Mouse (Mus musculus) midbrain, embryonic 16.5 days (tissue): ENCODE data around the gene Piezo1. TPM values are rescaled to one million over a fixed set of nuclear protein-coding genes. Genes with fewer than 3 reads are reported as not detected.

Source experiments
- ATAC-seq: fragments of 200-750 bp; cut with Nextera tagmentation; 2 replicates; pipeline ENCODE4 v1.8.0; 2017; ENCODE audit warnings: moderate TSS enrichment
- H3K27ac ChIP-seq: fragments of 300-500 bp; sonication (generic); 2 replicates; pipeline ENCODE4 v1.5.1; 2014; ENCODE audit warnings: mild to moderate bottlenecking, low read length, mixed read lengths
- H3K27me3 ChIP-seq: fragments of 300-500 bp; sonication (generic); 2 replicates; pipeline ENCODE4 v1.6.1; 2014; ENCODE audit warnings: low read depth, low read length, mixed read lengths; ENCODE audit not compliant: control insufficient read depth, insufficient read depth
- H3K36me3 ChIP-seq: fragments of 300-500 bp; sonication (generic); 2 replicates; pipeline ENCODE4 v1.6.1; 2014; ENCODE audit warnings: mild to moderate bottlenecking, low read length, moderate library complexity, mixed read lengths; ENCODE audit not compliant: control insufficient read depth, insufficient read depth
- H3K4me1 ChIP-seq: fragments of 300-500 bp; sonication (generic); 2 replicates; pipeline ENCODE4 v1.6.1; 2014; ENCODE audit warnings: mild to moderate bottlenecking, low read length, mixed read lengths; ENCODE audit not compliant: control insufficient read depth, insufficient read depth
- H3K4me2 ChIP-seq: fragments of 300-500 bp; sonication (generic); 2 replicates; pipeline ENCODE4 v1.6.1; 2014; ENCODE audit warnings: mild to moderate bottlenecking, low read length, mixed read lengths
- H3K4me3 ChIP-seq: fragments of 300-500 bp; sonication (generic); 2 replicates; pipeline ENCODE4 v1.5.1; 2014; ENCODE audit warnings: low read depth, mild to moderate bottlenecking, low read length, moderate library complexity, mixed read lengths
- H3K9ac ChIP-seq: fragments of 300-500 bp; sonication (generic); 2 replicates; pipeline ENCODE4 v1.6.1; 2014; ENCODE audit warnings: low read depth, low read length, mixed read lengths
- H3K9me3 ChIP-seq: fragments of 300-500 bp; sonication (generic); replicated peaks from 2 replicates; pipeline ENCODE4 v1.6.1; 2014; ENCODE audit warnings: mild to moderate bottlenecking, low read length, mixed read lengths; ENCODE audit not compliant: control insufficient read depth, poor library complexity, severe bottlenecking
- WGBS: fragments of 180-500 bp; shearing (Covaris S2); extraction: QIAGEN DNeasy Blood & Tissue Kit; methylation state at CpG from one replicate; pipeline ENCODE4 v1.1.7; 2014; 5-methylcytosine and 5-hydroxymethylcytosine counted together
- polyA plus RNA-seq: library from polyadenylated mRNA; unstranded; fragments of >200 nt; fragmentation: Nextera tagmentation; extraction: Ambion mirVana; gene quantifications from 2 replicates; pipeline ENCODE4 v1.2.1, GENCODE M21; 2015

Piezo1 gene
- polyA plus RNA-seq, 1 experiment from 2014 or later, result 1.8 TPM

DNA sequence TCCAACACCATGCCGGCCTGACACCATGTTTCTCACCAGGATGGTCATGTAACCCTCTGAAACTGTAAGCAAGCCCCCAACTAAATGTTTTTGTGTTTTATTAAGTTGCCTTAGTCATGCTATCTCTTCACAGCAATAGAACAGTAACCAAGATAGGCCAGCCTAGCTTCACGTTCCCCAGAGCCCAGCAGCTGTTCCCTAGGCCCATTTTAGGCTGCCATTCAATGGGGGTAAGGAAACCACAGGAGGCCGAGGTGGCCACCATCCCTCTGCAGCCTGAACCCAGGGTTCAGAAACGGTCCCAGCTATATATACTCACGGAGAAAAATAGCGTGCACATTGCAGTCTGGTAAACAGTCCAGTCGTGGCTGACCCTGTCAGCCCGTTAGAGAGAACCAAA lies 7.0 kb downstream of the Piezo1 start:
- H3K4me1 ChIP-seq, result no peaks in the 10 kb centered on the region

DNA sequence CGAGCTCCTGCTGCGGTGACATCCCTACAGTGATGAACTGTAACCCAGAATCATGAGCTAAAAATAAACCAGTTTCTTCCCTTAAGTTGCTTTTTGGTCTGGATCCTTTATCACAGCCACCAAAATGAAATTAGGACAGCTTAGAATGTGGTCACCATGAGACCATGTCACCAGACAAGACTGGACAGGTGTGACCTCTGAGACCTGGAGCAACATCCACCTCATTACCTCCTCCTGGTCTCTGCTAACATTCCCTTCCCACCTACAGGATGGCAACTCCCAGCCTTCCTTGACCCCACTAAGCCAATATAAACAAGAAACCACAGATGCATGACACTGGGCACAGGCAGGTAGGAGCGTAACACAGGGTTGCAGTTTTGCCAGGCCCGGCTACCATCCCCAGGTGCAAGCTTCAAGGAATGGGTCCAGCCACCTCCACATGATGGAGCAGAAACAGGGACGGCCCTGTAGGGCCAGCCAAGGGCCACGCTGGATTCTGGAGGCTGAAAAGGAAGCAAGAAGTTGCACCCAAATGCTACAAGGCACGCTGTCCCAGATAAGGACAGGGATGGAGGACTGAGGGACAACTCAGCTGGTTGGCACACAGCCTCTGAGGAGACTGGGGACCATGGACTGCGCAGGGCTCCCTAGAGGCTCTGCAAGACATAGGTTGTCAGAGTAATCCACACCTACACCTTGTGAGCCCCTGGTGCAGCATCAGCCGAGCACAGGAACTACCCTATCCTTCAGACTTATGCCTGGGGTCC lies 12.6 kb downstream of the Piezo1 start:
- Histone ChIP-seq H3K4me1 (no peaks in the 10 kb centered on the region), H3K9me3 (no peaks in the 10 kb centered on the region), H3K9ac (no peak overlapping the region), H3K27ac (no peak overlapping the region), H3K36me3 (no peaks in the 10 kb centered on the region), H3K4me2 (no peak overlapping the region), H3K4me3 (no peak overlapping the region), H3K27me3 (no peaks in the 10 kb centered on the region)
- ATAC-seq, result no peak
- 83% methylated on average over 9 of the region's 9 CpGs for WGBS

More for the DNA sequence above, 7.0 kb downstream of the Piezo1 start:
- no peaks in the 10 kb centered on the region for H3K9me3 ChIP-seq
- H3K27me3 ChIP-seq, result no peaks in the 10 kb centered on the region
- H3K36me3 ChIP-seq, result no peaks in the 10 kb centered on the region
- no peak overlapping the region for H3K4me2 ChIP-seq
- no peak overlapping the region for H3K27ac ChIP-seq
- ATAC-seq, result no peak
- no peak overlapping the region for H3K9ac ChIP-seq
- 94% methylated on average over 8 of the region's 8 CpGs for WGBS
- H3K4me3 ChIP-seq, result no peak overlapping the region

DNA sequence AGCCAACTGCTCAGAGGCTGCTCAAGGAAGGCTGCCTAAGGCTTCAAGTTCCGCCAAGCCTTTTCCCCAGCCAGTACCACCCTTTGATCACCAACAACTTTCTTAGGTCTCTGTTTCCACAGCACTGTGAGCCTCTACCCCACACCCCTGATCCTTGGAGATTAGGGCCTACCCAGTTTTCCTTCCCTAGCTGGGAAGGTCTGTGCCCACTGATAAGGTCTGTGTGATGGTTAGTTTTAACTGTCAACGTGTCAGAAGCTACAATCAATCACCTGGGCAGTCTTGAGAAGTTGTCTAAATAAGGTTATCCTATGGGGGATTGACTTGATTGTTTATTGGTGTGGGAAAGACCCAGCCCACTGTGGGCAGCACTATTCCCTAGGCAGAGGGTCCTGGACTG lies 13.3 kb downstream of the Piezo1 start:
- 93% methylated on average over 2 of the region's 2 CpGs for WGBS
- Histone ChIP-seq H3K4me2 (no peak overlapping the region), H3K27ac (no peak overlapping the region)

DNA sequence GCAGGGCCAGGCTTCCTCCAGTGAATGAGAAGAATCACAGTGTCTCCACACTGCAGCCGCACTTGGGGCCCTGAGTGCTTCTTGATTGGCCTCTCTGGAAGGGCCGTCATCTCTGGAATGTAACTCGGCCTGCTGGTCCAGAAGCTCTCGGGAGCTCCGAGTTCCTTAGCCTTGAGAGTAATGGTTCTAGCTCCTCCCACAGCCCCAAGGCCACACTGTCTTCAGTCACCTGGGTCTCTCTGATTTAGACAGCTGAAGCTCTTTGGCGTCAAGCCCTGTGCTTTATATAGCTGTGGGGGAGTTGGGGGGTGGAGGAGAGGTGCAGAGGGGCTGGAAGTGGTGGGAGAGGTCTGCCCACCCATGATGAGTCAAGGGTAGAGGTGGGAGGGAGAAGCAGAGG lies 14.1 kb downstream of the Piezo1 start:
- H3K36me3 ChIP-seq, result no peaks in the 10 kb centered on the region
- H3K9me3 ChIP-seq, result no peaks in the 10 kb centered on the region
- no peak overlapping the region for H3K4me3 ChIP-seq
- no peaks in the 10 kb centered on the region for H3K27me3 ChIP-seq
- no peak overlapping the region for H3K4me2 ChIP-seq
- no peaks in the 10 kb centered on the region for H3K4me1 ChIP-seq
- no peak for ATAC-seq
- H3K9ac ChIP-seq, result no peak overlapping the region
- WGBS, result 80% methylated on average over 6 of the region's 6 CpGs
- no peak overlapping the region for H3K27ac ChIP-seq

More for the DNA sequence above, 13.3 kb downstream of the Piezo1 start:
- no peak overlapping the region for H3K4me3 ChIP-seq
- no peak overlapping the region for H3K9ac ChIP-seq
- no peaks in the 10 kb centered on the region for H3K27me3 ChIP-seq
- H3K9me3 ChIP-seq, result no peaks in the 10 kb centered on the region
- H3K4me1 ChIP-seq, result no peaks in the 10 kb centered on the region
- ATAC-seq, result no peak
- H3K36me3 ChIP-seq, result no peaks in the 10 kb centered on the region

DNA sequence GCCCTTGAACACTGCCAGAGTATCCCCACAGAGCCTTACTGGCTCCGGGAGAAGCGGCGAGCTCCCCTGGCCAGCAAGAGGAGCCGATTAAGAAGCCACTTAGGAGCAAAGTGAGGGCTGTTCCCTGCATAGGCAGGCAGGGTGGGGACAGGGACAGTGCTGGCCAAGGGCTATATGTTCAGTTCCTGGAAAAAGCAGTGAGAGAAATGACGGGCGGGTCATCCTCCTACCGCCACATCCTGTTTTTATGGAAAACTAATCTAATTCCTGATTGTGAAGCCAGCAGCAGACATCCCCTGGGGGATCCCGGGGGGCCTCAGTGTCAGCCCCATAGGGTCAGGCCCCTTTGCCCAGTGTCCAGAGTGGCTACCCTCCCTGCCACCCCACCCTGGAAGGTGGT lies 19.8 kb downstream of the Piezo1 start:
- H3K4me2 ChIP-seq, result no peak overlapping the region
- WGBS, result 83% methylated on average over 8 of the region's 8 CpGs
- H3K36me3 ChIP-seq, result no peaks in the 10 kb centered on the region
- H3K9ac ChIP-seq, result no peak overlapping the region
- no peak overlapping the region for H3K4me3 ChIP-seq
- H3K27ac ChIP-seq, result no peak overlapping the region
- H3K4me1 ChIP-seq, result no peaks in the 10 kb centered on the region
- H3K9me3 ChIP-seq, result no peaks in the 10 kb centered on the region
- H3K27me3 ChIP-seq, result no peaks in the 10 kb centered on the region
- no peak for ATAC-seq

DNA sequence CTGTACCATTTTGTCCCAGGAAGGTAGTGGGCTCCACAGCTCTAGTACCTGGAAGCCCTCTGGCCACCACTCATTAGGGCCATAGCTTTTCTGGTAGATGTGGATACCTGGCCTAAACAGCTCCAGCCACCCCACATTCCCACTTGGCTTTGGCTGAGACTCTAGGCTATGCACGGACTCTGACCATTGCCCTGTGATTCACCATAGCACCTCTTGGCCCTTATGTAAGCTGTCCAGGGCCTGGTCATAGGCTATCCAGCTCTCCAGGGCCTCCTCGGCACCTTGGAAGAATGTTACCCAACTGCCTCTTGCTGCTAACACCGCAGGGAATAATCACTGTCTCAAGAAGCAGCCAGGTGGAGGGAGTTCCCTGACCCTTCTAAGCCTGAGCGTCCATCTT lies 22.0 kb downstream of the Piezo1 start:
- WGBS, result 95% methylated on average over 4 of the region's 4 CpGs
- ATAC-seq, result no peak
- H3K27ac ChIP-seq, result no peak overlapping the region
- H3K9ac ChIP-seq, result no peak overlapping the region
- H3K27me3 ChIP-seq, result no peaks in the 10 kb centered on the region
- no peaks in the 10 kb centered on the region for H3K36me3 ChIP-seq
- H3K4me1 ChIP-seq, result peaks cover 4% of the 10 kb centered on the region; the same call in 1 of the 2 replicates
- H3K9me3 ChIP-seq, result no peaks in the 10 kb centered on the region
- no peak overlapping the region for H3K4me3 ChIP-seq
- H3K4me2 ChIP-seq, result no peak overlapping the region

DNA sequence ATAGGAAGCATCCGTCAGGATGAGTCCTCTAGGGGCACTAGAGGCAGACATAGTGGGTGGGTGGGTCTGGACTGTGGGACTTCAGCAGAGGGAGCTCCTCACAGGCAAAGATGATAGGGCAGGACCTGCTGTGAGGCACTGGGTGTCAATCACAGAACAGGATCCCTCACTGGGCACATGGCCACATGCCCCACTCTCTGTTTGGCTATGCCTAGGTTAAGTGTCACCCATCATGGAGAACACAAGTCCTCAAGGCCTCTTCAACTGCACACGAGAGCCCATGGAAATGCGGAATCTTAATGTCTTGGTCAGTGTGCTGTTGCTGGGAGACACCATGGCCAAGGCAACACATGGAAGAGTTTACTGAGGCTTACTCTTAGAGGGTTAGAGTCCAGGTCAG lies 23.2 kb downstream of the Piezo1 start:
- H3K36me3 ChIP-seq, result no peaks in the 10 kb centered on the region
- no peaks in the 10 kb centered on the region for H3K27me3 ChIP-seq
- H3K9ac ChIP-seq, result no peak overlapping the region
- no peak overlapping the region for H3K4me2 ChIP-seq
- no peak overlapping the region for H3K4me3 ChIP-seq
- 93% methylated on average over 3 of the region's 3 CpGs for WGBS
- no peak overlapping the region for H3K27ac ChIP-seq
- ATAC-seq, result no peak
- H3K4me1 ChIP-seq, result peaks cover 14% of the 10 kb centered on the region; the same call in 1 of the 2 replicates
- no peaks in the 10 kb centered on the region for H3K9me3 ChIP-seq

DNA sequence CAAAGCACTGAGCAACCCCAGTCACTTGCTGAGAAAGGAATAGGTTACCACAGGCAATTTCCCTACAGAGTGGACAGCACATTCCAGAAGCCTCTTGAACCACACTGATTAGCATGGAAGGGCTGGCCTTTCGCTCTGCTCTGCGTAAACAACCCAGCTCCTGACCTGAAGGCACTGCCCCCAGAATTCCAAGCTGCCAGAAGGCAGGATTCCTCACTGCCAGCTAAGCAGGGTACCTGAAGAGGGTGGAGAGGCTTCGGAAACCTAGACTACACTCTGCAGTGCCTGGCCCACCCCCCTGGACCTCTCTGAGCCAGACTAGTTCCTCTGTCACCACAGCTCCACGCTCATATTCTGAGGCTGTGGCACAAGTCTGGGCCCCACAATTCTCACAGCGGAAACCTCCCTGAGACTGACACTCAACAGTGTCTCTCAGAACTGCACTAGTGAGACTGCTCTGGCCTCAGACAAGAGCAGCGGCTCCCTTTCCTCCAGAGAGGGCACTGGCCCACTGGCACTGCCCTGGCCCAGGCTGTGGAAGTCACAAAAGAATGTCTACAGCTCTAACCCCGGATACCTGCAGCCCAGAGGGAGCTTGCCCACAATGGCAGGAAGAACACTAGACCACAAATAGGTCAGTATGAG lies 24.5 kb downstream of the Piezo1 start:
- Histone ChIP-seq H3K4me1 (peaks cover 14% of the 10 kb centered on the region; the same call in 1 of the 2 replicates), H3K27ac (no peak overlapping the region), H3K27me3 (no peaks in the 10 kb centered on the region), H3K9ac (no peak overlapping the region), H3K4me3 (no peak overlapping the region), H3K4me2 (no peak overlapping the region), H3K9me3 (no peaks in the 10 kb centered on the region), H3K36me3 (no peaks in the 10 kb centered on the region)
- no peak for ATAC-seq
- WGBS, result 73% methylated on average over 7 of the region's 7 CpGs

DNA sequence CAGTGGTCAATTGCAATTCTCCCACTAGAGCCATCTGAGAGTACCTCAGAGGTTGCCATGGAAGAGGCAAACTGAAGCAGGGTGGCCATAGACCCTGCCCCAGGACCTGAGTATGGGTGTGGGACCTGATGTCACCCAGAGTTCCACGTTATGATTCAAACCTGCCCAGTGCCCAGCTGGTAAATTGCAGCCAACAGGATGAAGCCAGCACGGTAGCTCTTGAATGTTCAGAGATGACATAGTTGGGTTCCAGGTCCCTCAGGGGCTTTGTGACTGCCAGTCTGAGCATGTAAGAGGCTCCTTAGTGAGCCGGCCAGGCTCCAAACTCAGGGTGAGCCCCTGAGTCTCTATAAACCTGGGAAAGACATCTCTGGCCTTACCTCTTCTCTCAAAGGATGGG lies 25.0 kb downstream of the Piezo1 start:
- no peaks in the 10 kb centered on the region for H3K36me3 ChIP-seq
- no peak overlapping the region for H3K27ac ChIP-seq
- H3K4me1 ChIP-seq, result peaks cover 14% of the 10 kb centered on the region; the same call in 1 of the 2 replicates
- no peak overlapping the region for H3K4me2 ChIP-seq
- H3K9ac ChIP-seq, result no peak overlapping the region
- no peaks in the 10 kb centered on the region for H3K27me3 ChIP-seq
- no peak for ATAC-seq
- no peak overlapping the region for H3K4me3 ChIP-seq
- H3K9me3 ChIP-seq, result no peaks in the 10 kb centered on the region
- WGBS, result 75% methylated on average over 3 of the region's 3 CpGs
